Mouse (Mus musculus): Measurements from ENCODE around the gene Col4a4.

GRCm38 (mm10) chr1:82625474-82625873, 38.8 kb upstream of the Col4a4 start:
- no peak for TF ChIP-seq POLR2A (IDR thresholded peaks at IDR 0.05; ENCODE audit: borderline replicate concordance, low read depth, low read length)
- TF ChIP-seq CTCF (IDR thresholded peaks at IDR 0.05; ENCODE audit: low read depth, low read length), result no peak

All from bone marrow macrophage, adult 2 months (primary cell).